Mouse (Mus musculus) forebrain, embryonic 12.5 days (tissue): Measurements from ENCODE around the gene Actrt3. TPM values are rescaled to one million over a fixed set of nuclear protein-coding genes. Genes with fewer than 3 reads are reported as not detected.
A peak's percentile ranks its signal among the peaks of the same experiment; 100 is the strongest.
"Not testable (repeated sequence)": the region's sequence is repeated elsewhere in the genome, so short reads cannot be mapped to it uniquely, and the experiment has no call there.

Experiments
- ATAC-seq: fragments of 200-750 bp; cut with Nextera tagmentation; 2 replicates; pipeline ENCODE4 v1.8.0; 2017; ENCODE audit warnings: moderate TSS enrichment; ENCODE audit not compliant: low FRiP score
- H3K27ac ChIP-seq: fragments of 300-500 bp; sonication (generic); 2 replicates; pipeline ENCODE4 v1.5.1; 2016; ENCODE audit warnings: mild to moderate bottlenecking
- H3K27me3 ChIP-seq: fragments of 300-500 bp; sonication (generic); 2 replicates; pipeline ENCODE4 v1.6.1; 2016; ENCODE audit warnings: mild to moderate bottlenecking
- H3K36me3 ChIP-seq: fragments of 300-500 bp; sonication (generic); replicated peaks from 2 replicates; pipeline ENCODE4 v1.6.1; 2016; ENCODE audit warnings: mild to moderate bottlenecking
- H3K4me1 ChIP-seq: fragments of 300-500 bp; sonication (generic); 2 replicates; pipeline ENCODE4 v1.6.1; 2016
- H3K4me2 ChIP-seq: fragments of 300-500 bp; sonication (generic); 2 replicates; pipeline ENCODE4 v1.6.1; 2016; ENCODE audit warnings: mild to moderate bottlenecking, moderate library complexity
- H3K4me3 ChIP-seq: fragments of 300-500 bp; sonication (generic); replicated peaks from 2 replicates; pipeline ENCODE4 v1.5.1; 2016; ENCODE audit warnings: mild to moderate bottlenecking
- H3K9ac ChIP-seq: fragments of 300-500 bp; sonication (generic); 2 replicates; pipeline ENCODE4 v1.6.1; 2016; ENCODE audit warnings: mild to moderate bottlenecking
- H3K9me3 ChIP-seq: fragments of 300-500 bp; sonication (generic); 2 replicates; pipeline ENCODE4 v1.6.1; 2016
- WGBS: fragments of 180-500 bp; shearing (Covaris S2); methylation state at CpG from one replicate; pipeline ENCODE4 v1.1.7; 2016; 5-methylcytosine and 5-hydroxymethylcytosine counted together
- polyA plus RNA-seq: library from polyadenylated mRNA; unstranded; fragments of >200 nt; fragmentation: Nextera tagmentation; extraction: Ambion mirVana; gene quantifications from 2 replicates; pipeline ENCODE4 v1.2.1, GENCODE M21; 2016

The Actrt3 gene
- polyA plus RNA-seq, 1 experiment from 2014 or later = not detected

- peak; percentile 94 for ATAC-seq
- H3K27ac ChIP-seq = peak within 1 kb of the TSS; percentile 94
- WGBS = under 1% methylated on average over 40 of the region's 40 CpGs
Observed at GRCm38 (mm10) chr3:30602065-30602739, 2.5 kb upstream of the Actrt3 start, which contains the start of gene Mynn. Gene Mynn, plus strand, starts transcription at chr3:30602065.

GRCm38 (mm10) chr3:30601610-30602064 is 1.9 kb upstream of the Actrt3 start:
- ATAC-seq = no peak
- Histone ChIP-seq H3K27me3 (peaks cover 16% of the 10 kb centered on the region), H3K4me2 (peak overlapping the region; percentile 73), H3K9ac (peak overlapping the region; percentile 79; the same call in 1 of the 2 replicates), H3K27ac (peak overlapping the region; percentile 94), H3K4me3 (peak overlapping the region; percentile 93), H3K36me3 (peaks cover 18% of the 10 kb centered on the region), H3K4me1 (peaks cover 27% of the 10 kb centered on the region), H3K9me3 (no peaks in the 10 kb centered on the region)
- WGBS = under 1% methylated on average over 13 of the region's 13 CpGs

More at GRCm38 (mm10) chr3:30602065-30602739, 2.5 kb upstream of the Actrt3 start, which contains the start of gene Mynn:
- Histone ChIP-seq H3K4me2 (peak within 1 kb of the TSS; percentile 73), H3K4me3 (peak within 1 kb of the TSS; percentile 93), H3K36me3 (peaks cover 20% of the 10 kb centered on the region), H3K9me3 (no peaks in the 10 kb centered on the region), H3K9ac (peak within 1 kb of the TSS; percentile 79), H3K4me1 (peaks cover 27% of the 10 kb centered on the region), H3K27me3 (peaks cover 12% of the 10 kb centered on the region)

- under 1% methylated on average over 17 of the region's 17 CpGs for WGBS
Observed at GRCm38 (mm10) chr3:30601175-30601574, 1.4 kb upstream of the Actrt3 start.

GRCm38 (mm10) chr3:30600717-30601116 is 978 bp upstream of the Actrt3 start:
- peak overlapping the region; percentile 73 for H3K4me2 ChIP-seq
- no peaks in the 10 kb centered on the region for H3K9me3 ChIP-seq
- no peak for ATAC-seq
- H3K9ac ChIP-seq = peak overlapping the region; percentile 55
- peak overlapping the region; percentile 80 for H3K27ac ChIP-seq
- WGBS = under 1% methylated on average over 14 of the region's 14 CpGs
- peak overlapping the region; percentile 52 for H3K4me3 ChIP-seq
- peaks cover 13% of the 10 kb centered on the region for H3K36me3 ChIP-seq
- H3K4me1 ChIP-seq = peaks cover 27% of the 10 kb centered on the region
- H3K27me3 ChIP-seq = peaks cover 19% of the 10 kb centered on the region

More at GRCm38 (mm10) chr3:30601175-30601574, 1.4 kb upstream of the Actrt3 start:
- H3K36me3 ChIP-seq = peaks cover 14% of the 10 kb centered on the region
- H3K4me2 ChIP-seq = peak overlapping the region; percentile 73
- H3K27me3 ChIP-seq = peaks cover 19% of the 10 kb centered on the region
- H3K4me3 ChIP-seq = peak overlapping the region; percentile 52
- H3K9ac ChIP-seq = peak overlapping the region; percentile 55; the same call in 1 of the 2 replicates
- ATAC-seq = peak; percentile 15; the same call in 1 of the 2 replicates
- H3K9me3 ChIP-seq = no peaks in the 10 kb centered on the region
- no peak overlapping the region for H3K27ac ChIP-seq
- peaks cover 27% of the 10 kb centered on the region for H3K4me1 ChIP-seq

GRCm38 (mm10) chr3:30597271-30597670 is 2.5 kb downstream of the Actrt3 start:
- H3K4me2 ChIP-seq = no peak overlapping the region
- ATAC-seq = no peak
- H3K27ac ChIP-seq = no peak overlapping the region
- peaks cover 19% of the 10 kb centered on the region for H3K27me3 ChIP-seq
- no peak overlapping the region for H3K9ac ChIP-seq
- no peak overlapping the region for H3K4me3 ChIP-seq
- no peaks in the 10 kb centered on the region for H3K36me3 ChIP-seq
- no peaks in the 10 kb centered on the region for H3K9me3 ChIP-seq
- peaks cover 13% of the 10 kb centered on the region for H3K4me1 ChIP-seq
- 84% methylated on average over 7 of the region's 7 CpGs for WGBS

GRCm38 (mm10) chr3:30595111-30595832 is 4.5 kb downstream of the Actrt3 start:
- Histone ChIP-seq H3K4me1 (peaks cover 12% of the 10 kb centered on the region), H3K36me3 (no peaks in the 10 kb centered on the region), H3K4me3 (peak overlapping the region; percentile 81), H3K9me3 (no peaks in the 10 kb centered on the region), H3K27me3 (peaks cover 19% of the 10 kb centered on the region), H3K9ac (peak overlapping the region; percentile 81), H3K27ac (peak overlapping the region; percentile 59), H3K4me2 (peak overlapping the region; percentile 75)
- ATAC-seq = peak; percentile 76
- under 1% methylated on average over 62 of the region's 62 CpGs for WGBS

- no peak overlapping the region for H3K27ac ChIP-seq
- WGBS = 77% methylated on average over 4 of the region's 4 CpGs
- no peak overlapping the region for H3K4me2 ChIP-seq
- no peak overlapping the region for H3K9ac ChIP-seq
- peaks cover 2% of the 10 kb centered on the region; the same call in 1 of the 2 replicates for H3K4me1 ChIP-seq
- peaks cover 18% of the 10 kb centered on the region for H3K27me3 ChIP-seq
- no peak overlapping the region for H3K4me3 ChIP-seq
- peak; percentile 30; the same call in 1 of the 2 replicates for ATAC-seq
- no peaks in the 10 kb centered on the region for H3K36me3 ChIP-seq
- H3K9me3 ChIP-seq = no peaks in the 10 kb centered on the region
Observed at GRCm38 (mm10) chr3:30593719-30594485, 5.8 kb downstream of the Actrt3 start.

GRCm38 (mm10) chr3:30592418-30592853 is 7.3 kb downstream of the Actrt3 start:
- H3K4me3 ChIP-seq = no peak overlapping the region
- H3K27ac ChIP-seq = no peak overlapping the region
- no peaks in the 10 kb centered on the region for H3K36me3 ChIP-seq
- H3K9ac ChIP-seq = no peak overlapping the region
- H3K27me3 ChIP-seq = 0 out of 2 replicates have a peak, but pooled peaks cover 7% of the 10 kb centered on the region
- WGBS = 0% methylated on average over 2 of the region's 2 CpGs
- peaks cover 2% of the 10 kb centered on the region; the same call in 1 of the 2 replicates for H3K4me1 ChIP-seq
- H3K9me3 ChIP-seq = no peaks in the 10 kb centered on the region
- H3K4me2 ChIP-seq = no peak overlapping the region
- ATAC-seq = no peak; the same call in 1 of the 2 replicates

GRCm38 (mm10) chr3:30588865-30589264 is 10.9 kb downstream of the Actrt3 start:
- no peaks in the 10 kb centered on the region for H3K9me3 ChIP-seq
- 89% methylated on average over 6 of the region's 6 CpGs for WGBS

GRCm38 (mm10) chr3:30573549-30573948 is 26.2 kb downstream of the Actrt3 start:
- Histone ChIP-seq H3K27ac (no peak overlapping the region), H3K4me2 (no peak overlapping the region), H3K27me3 (no peaks in the 10 kb centered on the region), H3K4me3 (no peak overlapping the region), H3K9ac (no peak overlapping the region), H3K9me3 (no peaks in the 10 kb centered on the region), H3K36me3 (no peaks in the 10 kb centered on the region), H3K4me1 (no peaks in the 10 kb centered on the region)
- no peak for ATAC-seq
- 4% methylated on average over 2 of the region's 2 CpGs for WGBS

More at GRCm38 (mm10) chr3:30588865-30589264, 10.9 kb downstream of the Actrt3 start:
- Histone ChIP-seq H3K4me3 (no peak overlapping the region), H3K36me3 (no peaks in the 10 kb centered on the region), H3K9ac (no peak overlapping the region), H3K27me3 (no peaks in the 10 kb centered on the region), H3K4me2 (no peak overlapping the region), H3K27ac (no peak overlapping the region), H3K4me1 (no peaks in the 10 kb centered on the region)
- ATAC-seq = no peak

GRCm38 (mm10) chr3:30566333-30566732 is 33.4 kb downstream of the Actrt3 start:
- H3K4me3 ChIP-seq, H3K4me2 ChIP-seq, H3K36me3 ChIP-seq, H3K4me1 ChIP-seq, ATAC-seq, H3K9me3 ChIP-seq, H3K27me3 ChIP-seq, H3K27ac ChIP-seq, H3K9ac ChIP-seq: not testable (repeated sequence)
- WGBS = 0% methylated on average over 1 of the region's 2 CpGs
